Mouse (Mus musculus): ENCODE measurements around the gene Cdh23.

The Cdh23 gene

GRCm38 (mm10) chr10:60369405-60369804 lies 326.9 kb downstream of the Cdh23 start:
- DNase-seq (ENCODE audit: low read depth, low spot score) = no peak

GRCm38 (mm10) chr10:60367904-60368303 lies 328.4 kb downstream of the Cdh23 start:
- DNase-seq (ENCODE audit: low read depth, low spot score) = no peak

GRCm38 (mm10) chr10:60367145-60367544 lies 329.1 kb downstream of the Cdh23 start:
- no peak for DNase-seq (ENCODE audit: low read depth, low spot score)

- no peak for DNase-seq (ENCODE audit: low read depth, low spot score)
Measured at GRCm38 (mm10) chr10:60363426-60363825, 332.9 kb downstream of the Cdh23 start.

GRCm38 (mm10) chr10:60362310-60362628 lies 334.0 kb downstream of the Cdh23 start:
- DNase-seq (ENCODE audit: low read depth, low spot score) = no peak

- DNase-seq (ENCODE audit: low read depth, low spot score) = no peak
Measured at GRCm38 (mm10) chr10:60361615-60362309, 334.5 kb downstream of the Cdh23 start.

GRCm38 (mm10) chr10:60358776-60359175 lies 337.5 kb downstream of the Cdh23 start:
- DNase-seq (ENCODE audit: low read depth, low spot score) = no peak

GRCm38 (mm10) chr10:60357901-60358300 lies 338.4 kb downstream of the Cdh23 start:
- DNase-seq (ENCODE audit: low read depth, low spot score) = no peak

- no peak for DNase-seq (ENCODE audit: low read depth, low spot score)
Measured at GRCm38 (mm10) chr10:60357441-60357840, 338.8 kb downstream of the Cdh23 start.

GRCm38 (mm10) chr10:60354881-60355677 lies 341.2 kb downstream of the Cdh23 start:
- DNase-seq (ENCODE audit: low read depth, low spot score) = peak; percentile 24

GRCm38 (mm10) chr10:60354003-60354325 lies 342.3 kb downstream of the Cdh23 start:
- DNase-seq (ENCODE audit: low read depth, low spot score) = no peak

GRCm38 (mm10) chr10:60353241-60354002 lies 342.9 kb downstream of the Cdh23 start:
- DNase-seq (ENCODE audit: low read depth, low spot score) = no peak

- peak; percentile 62 for DNase-seq (ENCODE audit: low read depth, low spot score)
Measured at GRCm38 (mm10) chr10:60351761-60352455, 344.4 kb downstream of the Cdh23 start.

- no peak for DNase-seq (ENCODE audit: low read depth, low spot score)
Measured at GRCm38 (mm10) chr10:60351248-60351647, 345.0 kb downstream of the Cdh23 start.

- DNase-seq (ENCODE audit: low read depth, low spot score) = peak; percentile 83
Measured at GRCm38 (mm10) chr10:60350805-60351167, 345.5 kb downstream of the Cdh23 start.

GRCm38 (mm10) chr10:60350077-60350804 lies 346.0 kb downstream of the Cdh23 start:
- DNase-seq (ENCODE audit: low read depth, low spot score) = no peak

GRCm38 (mm10) chr10:60349644-60350043 lies 346.6 kb downstream of the Cdh23 start:
- no peak for DNase-seq (ENCODE audit: low read depth, low spot score)

- DNase-seq (ENCODE audit: low read depth, low spot score) = no peak
Measured at GRCm38 (mm10) chr10:60349056-60349455, 347.2 kb downstream of the Cdh23 start.

GRCm38 (mm10) chr10:60347768-60348610 lies 348.3 kb downstream of the Cdh23 start:
- DNase-seq (ENCODE audit: low read depth, low spot score) = no peak

GRCm38 (mm10) chr10:60346701-60347405 lies 349.4 kb downstream of the Cdh23 start, which contains the start of gene Vsir:
Gene Vsir, plus strand, starts transcription at chr10:60346851.
- DNase-seq (ENCODE audit: low read depth, low spot score) = peak; percentile 81
